Mouse (Mus musculus): Measurements from ENCODE around the gene A630001G21Rik.
A peak's percentile ranks its signal among the peaks of the same experiment; 100 is the strongest.

The A630001G21Rik gene

DNA sequence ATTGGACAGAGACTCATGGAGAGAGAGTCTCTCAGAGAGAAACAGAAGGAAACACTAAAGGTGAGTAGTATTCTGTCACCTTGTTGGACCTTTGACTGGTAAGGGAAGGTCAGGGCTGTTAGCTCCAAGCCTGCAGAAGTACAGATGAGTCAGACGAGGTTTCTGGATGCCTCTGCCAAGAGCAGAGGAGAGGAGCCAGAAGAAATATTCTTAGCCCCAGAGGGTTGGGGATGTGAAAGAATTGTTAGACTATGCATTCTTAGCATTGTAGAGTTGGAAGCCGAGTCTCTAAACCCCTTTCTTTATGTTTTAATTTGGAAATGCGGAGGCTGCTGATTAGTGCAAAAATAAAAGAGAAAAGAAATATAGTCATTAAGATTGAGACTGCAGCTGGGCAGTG is 6.5 kb downstream of the A630001G21Rik start:
- DNase-seq (ENCODE audit: low spot score in 2 of 2), result no peak

DNA sequence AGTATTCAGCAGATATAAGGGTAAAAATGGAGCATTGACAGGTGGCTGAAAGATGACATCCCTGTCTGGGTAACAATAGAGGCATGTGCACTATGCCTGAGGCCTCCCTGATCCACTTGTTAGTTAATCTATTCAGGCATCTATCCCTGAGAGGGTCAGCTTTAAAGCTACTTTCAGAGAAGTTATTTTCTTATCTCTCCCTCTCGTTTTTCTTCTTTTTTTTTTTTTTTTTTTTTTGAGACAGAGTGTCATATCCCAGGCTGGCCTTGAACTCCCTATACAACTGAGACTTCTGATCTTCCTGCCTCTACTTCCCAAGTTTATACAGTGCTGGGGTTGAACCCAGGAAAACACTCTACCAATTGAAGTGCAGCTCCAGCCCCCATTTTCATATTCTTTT is 10.7 kb downstream of the A630001G21Rik start:
- DNase-seq (ENCODE audit: low spot score in 2 of 2), result no peak

DNA sequence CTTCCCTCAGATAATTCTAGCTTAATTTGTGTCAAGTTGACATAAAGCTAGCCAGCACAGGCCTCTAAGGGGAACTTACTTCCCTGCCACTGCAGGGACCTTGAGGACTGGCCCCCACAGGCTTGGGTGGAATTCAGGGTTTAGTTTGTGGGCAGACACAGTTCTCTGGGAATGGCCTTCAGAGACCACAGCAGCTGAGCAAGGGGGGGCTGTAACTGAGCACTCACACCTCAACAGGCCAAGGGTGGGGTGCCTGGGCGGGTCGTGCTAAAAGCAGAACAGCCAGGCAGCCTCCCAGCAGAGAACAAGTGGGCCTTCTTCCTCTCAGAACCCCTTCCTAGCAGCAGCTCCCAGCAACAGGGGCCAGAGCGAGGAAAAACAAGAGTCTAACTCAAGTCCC is 12.3 kb downstream of the A630001G21Rik start:
- no peak for DNase-seq (ENCODE audit: low spot score in 2 of 2)

DNA sequence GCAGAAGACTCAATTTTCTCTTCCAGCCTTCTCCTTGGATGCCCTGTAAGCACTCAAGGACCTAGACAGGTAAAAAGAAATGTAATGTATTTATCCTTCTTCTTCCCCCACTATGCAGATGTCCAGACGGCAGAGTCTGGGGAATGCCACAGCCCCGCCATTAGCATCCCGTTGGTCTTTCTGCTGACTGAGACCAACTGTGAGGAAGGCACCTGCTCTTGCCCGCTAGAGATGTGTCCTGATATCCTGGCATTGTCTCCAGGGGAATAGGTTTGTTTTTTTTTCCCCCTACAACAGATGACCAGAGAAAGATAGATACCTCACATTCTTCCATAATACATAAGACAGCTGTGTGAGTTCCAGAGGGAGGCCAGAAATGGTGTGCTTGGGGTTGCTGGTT is 14.2 kb downstream of the A630001G21Rik start:
- DNase-seq (ENCODE audit: low spot score in 2 of 2), result no peak

DNA sequence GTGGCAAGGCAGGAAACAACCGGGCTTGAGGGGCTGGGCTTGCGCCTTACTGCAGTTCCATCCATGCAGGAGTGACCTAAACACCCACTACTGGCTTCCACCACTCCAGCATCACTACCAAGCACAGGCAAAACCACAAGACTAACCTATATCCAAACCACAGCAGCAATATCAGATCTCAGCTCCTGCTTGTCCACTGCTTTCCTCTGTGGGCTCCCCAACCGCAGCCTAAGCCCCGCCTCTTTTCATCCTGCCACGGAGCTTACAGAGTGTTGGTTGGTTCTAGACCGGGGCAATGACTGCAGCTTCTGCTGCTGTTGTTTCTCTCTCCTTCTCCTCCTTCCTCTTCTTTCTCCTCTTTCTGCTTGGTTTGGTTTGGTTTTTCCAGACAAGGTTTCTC is 15.1 kb downstream of the A630001G21Rik start:
- no peak for DNase-seq (ENCODE audit: low spot score in 2 of 2)

DNA sequence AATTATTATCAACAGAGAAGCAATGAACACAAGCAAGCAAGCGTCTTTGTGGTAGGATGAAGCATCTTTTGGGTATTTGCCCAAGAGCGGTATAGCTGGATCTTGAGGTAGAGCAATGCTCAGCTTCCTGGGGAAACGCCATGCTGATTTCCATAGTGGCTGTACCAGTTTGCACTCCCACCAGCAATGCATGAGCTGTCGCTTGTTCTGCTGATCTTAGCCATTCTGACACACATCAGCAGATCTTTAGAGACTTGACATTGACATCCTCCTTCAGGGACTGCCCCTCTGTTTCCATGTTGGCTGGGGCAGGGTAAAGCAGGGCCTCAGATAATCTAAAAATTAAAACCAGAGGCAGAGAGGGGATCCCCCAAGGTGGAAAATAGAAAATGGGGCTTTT is 16.8 kb downstream of the A630001G21Rik start:
- no peak for DNase-seq (ENCODE audit: low spot score in 2 of 2)

DNA sequence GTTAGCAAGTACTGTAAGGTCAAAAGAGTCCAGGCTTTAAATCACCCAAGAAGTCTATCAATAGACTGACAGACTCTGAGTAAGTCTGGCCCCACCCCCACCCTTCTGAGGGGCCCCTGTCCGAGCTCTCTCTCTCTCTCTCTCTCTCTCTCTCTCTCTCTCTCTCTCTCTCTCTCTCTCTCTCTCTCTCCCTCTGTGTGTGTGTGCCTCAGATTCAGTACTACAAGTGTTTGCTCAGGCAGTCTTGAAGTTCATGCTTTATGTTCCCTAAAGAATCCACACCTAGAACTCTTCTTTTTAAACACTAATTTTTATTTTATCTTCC is 19.5 kb downstream of the A630001G21Rik start:
- DNase-seq (ENCODE audit: low spot score in 2 of 2), result no peak

DNA sequence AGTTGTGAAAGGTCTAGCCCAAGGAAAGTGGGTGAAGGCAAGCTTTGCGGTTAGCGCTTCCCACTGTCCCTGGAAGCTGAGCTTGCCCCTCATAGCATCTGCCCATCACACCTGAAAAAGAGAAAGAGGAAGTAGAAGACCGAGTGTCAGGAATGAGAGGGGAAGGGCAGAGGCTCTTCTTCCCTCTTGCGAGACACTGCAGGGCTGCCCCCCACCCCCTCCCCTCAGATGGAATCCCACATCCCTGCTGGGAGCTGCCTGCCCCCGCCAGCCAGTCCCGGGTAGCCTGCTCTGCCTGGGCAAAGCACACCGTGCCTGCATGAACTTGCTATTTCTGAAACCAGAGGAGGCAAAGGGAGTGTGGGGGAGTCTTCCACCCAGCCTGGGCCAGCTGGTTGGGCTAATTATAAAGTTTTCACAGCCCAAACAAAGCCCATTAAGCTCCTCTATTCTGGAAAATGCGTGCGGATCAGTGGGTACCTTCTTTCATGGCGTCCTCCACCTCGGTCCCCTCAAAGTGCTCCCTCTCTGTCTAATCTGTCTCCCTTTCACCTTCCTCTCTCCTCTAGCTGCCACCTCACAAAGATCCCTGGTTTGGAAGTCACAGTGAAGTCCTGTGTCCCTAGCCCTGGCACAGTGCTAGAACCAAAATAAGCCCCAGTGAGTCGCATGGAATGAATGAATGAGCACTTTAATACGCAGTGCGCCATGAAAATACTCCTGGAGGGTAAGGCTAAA is 20.0 kb downstream of the A630001G21Rik start:
- peak in 1 of 2 experiments; percentile 27 for DNase-seq (ENCODE audit: low spot score in 2 of 2)

DNA sequence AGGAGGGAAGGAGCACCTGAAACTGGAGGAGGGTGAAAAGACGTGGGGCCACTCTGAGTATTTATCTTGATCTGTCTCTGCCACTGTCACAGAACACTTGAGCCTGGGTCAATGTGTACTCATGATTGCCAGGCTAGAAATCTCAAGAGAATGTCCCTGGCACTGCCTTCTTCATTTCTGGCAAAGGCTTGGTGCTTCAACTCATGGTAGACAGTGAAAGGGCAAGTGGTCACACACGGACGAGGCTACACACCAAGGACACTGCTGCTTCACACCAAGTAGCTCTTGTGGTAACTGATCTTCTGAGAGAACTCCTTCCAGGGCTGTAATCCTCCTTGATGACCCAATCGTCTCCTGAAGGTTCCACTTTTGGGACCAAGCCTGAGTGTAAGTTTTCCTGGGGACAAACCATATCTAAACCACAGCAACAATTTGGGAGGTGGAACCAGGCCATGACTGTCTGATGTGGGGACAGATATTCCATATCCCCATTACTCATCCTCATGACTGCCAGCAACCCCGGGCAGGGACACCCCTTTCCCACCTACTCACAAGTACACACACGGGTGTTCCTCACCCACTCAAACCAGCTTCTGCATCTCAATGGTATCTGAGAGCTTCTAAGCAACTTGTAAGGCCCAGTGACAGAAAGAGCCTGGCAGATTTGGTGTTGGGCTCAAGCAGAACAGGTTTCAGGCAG is 20.8 kb downstream of the A630001G21Rik start:
- DNase-seq (ENCODE audit: low spot score in 2 of 2), result no peak

DNA sequence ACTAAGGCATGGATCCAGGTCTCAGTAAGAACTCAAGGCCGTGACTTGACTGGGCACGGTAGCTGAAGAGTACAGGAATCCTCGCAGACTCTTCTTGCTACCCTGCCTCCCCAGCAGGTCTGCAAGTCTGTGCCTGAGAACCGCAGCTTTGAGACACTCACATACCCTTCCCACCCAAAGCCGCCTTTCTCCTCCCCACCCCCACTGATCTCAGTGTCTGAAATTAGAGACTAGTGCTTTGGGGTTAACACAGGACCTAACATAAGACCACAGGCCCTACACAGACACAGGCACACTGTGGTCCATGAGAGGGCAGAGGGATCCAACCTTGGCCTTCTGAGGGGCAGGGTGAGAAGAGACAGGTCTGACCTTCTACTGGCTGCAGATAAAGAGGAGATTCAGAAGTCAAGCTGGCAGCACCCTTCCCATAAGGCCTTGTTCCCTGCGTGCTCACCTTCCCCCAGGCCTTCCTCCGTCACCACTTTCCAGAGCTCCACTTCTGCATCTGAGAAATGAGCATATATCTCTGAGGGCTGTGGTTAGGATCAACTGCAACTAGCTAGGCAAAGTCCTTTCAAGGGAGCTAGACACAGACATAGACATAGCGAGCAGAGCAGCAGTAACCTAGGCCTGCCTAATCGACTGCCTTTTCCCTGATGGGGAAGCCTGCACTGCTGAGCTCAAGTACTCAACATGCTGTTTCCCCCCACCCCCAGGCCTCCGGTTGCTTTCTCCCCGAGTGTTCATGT is 26.3 kb downstream of the A630001G21Rik start:
- no peak for DNase-seq (ENCODE audit: low spot score in 2 of 2)

DNA sequence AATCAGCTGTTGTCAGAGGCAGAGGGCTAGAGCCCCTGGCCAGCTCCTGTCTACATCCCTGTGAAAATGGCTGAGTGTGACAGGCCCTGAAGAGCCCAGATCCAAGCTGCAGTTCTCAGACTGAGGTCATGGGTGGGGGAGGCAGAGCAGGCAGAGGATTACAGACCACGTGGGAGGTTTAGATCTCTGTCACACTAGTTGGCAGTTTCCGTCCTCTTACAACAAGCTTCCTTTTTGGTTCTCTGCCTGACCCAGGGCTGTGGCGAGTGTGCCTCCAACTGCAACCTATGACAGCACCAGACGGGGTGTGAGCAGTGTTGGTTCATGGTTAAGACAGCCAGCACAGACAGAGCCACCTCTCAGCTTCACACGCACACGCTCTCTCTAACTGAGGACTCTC is 26.9 kb downstream of the A630001G21Rik start:
- peak in 1 of 2 experiments; percentile 32 for DNase-seq (ENCODE audit: low spot score in 2 of 2)

DNA sequence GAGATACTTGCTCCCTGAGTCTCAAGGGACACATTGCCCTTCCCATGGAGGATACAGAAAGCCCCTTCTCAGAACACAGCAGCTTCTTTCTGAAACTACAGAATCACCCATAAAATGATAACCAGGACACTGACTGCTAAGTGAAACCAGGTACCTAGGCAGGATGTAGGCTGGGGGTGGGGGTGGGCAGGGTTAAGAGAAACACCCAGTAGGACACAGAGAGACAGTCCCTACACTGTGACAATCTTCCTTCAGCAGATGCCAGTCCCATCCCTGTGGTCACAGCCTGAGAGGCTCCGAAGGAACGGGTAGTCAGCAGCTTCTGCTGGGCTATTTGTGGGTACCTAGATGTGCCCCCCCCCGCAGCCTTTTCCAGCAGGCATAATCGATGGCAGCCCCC is 27.8 kb downstream of the A630001G21Rik start:
- DNase-seq (ENCODE audit: low spot score in 2 of 2), result no peak

DNA sequence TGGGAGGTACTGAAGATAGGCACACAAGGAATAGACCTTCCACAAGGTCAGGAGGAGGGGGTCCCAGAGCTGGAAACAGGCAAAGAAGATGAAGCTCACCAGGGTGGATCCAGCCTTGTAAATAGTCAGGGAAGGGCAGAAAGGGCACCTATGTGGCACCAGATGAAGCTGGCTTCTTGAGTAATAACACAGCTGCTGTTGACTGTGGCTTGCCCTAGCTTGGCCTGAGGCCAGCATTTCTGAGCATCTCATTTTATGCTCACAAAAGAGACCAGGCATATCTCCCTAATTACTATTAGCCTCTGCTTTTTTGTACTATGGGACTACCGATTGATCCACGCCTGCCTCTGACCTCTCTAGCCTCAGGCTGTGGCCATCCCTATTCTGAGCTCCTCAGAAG is 28.6 kb downstream of the A630001G21Rik start:
- no peak for DNase-seq (ENCODE audit: low spot score in 2 of 2)

DNA sequence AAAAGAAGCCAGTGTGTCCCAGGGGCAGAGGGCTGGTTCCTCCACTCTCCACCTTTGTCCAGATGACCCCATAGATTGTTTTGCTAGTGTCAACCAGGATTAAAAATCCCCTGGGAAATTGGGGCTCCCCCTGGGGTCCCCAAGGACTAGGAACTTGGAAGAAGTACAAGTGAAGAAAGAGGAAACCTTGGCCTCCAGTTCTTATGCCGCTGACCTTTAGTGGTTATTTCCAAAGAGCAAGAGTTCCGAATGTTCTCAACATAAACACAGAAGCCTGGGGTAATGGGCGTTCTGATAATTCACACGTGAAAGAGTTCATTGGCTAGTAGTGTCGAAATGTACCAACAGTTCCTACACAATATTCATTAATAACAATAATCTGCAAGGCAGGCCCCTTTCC is 31.9 kb downstream of the A630001G21Rik start:
- DNase-seq (ENCODE audit: low spot score in 2 of 2), result no peak

DNA sequence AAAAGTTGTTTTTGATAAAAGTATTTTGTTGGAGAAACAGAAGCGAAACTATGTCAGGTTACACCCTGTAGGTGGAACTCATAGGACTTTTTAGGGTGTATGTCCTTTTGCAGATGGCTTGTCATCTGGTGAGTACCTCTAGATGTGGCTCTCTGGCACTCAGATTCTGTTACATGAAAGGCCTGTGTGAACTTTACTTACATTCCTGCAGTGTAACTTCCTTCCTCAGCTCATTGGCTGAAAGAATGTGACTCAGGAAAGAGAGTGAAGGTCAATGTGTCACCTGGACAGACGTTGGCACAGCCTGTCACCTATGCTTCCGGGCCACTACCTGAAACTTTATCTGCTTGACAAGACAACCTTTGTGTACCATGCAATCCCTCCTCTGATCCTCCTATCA is 33.9 kb downstream of the A630001G21Rik start:
- no peak for DNase-seq (ENCODE audit: low spot score in 2 of 2)

DNA sequence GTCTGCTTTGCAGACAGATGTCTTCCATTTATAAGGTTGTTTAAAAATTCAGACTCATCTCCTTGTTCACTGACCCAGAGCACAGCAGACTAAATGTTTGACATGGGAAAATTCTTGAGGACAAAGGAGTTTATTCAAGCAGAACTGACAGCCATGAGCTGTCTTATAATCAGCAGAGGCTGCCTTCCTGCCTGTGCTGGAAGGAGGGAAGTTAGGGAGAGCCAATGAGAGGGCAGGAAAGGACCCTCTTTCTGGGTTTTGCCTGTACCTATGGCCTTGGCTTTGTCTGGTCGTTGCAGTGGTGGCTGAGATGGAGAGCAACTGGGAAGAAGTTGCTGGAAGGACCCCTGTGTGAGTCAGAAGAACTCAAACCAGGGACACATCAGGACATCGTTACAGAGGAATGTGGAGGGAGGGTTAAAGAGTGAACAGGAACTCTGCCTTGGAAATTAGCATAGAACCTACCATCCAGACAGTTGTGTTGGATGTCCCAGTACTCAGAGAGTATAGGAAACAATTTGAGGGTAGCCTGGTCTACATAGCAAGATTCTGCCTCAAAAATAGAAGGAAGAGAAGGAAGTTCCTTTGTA is 35.4 kb downstream of the A630001G21Rik start:
- DNase-seq (ENCODE audit: low spot score in 2 of 2), result no peak

DNA sequence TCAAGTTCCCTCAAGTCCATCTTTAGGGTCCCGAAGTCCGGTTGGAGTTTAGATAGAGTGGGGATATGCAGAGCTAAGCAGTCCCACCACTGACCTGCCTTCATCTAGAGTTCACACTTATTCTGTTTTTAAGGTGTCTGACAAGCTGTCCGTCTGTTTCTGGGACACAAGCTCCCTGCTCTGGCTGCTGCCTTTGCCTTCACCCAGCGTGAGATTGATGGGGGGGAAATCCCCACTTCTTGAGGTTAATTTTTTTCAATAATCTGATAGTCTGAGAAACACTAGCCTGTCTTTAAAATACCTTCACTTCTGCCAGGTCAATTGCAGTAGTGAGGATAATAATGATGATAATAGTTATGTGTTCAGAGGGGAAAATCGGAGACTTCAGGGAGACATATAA is 36.1 kb downstream of the A630001G21Rik start:
- DNase-seq (ENCODE audit: low spot score in 2 of 2), result no peak

DNA sequence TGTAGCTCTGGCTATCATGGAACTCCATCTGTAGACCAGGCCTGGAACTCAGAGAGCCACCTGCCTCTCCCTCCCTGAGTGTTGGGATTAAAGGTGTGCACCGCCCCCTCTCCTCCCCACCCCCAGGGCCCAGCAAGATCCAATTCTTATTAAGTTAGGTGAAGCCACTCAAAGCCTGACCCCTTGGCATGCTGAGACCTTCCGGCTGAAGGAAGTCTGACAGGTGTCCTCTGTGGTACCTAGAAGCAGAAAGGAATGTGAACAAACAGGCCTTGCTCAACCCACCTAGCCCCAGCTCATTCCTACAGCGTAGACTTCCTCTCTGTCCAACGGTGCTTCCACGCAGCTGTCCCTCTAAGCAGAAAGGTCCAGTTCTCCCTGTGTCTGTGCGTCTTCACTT is 37.5 kb downstream of the A630001G21Rik start:
- DNase-seq (ENCODE audit: low spot score in 2 of 2), result no peak

DNA sequence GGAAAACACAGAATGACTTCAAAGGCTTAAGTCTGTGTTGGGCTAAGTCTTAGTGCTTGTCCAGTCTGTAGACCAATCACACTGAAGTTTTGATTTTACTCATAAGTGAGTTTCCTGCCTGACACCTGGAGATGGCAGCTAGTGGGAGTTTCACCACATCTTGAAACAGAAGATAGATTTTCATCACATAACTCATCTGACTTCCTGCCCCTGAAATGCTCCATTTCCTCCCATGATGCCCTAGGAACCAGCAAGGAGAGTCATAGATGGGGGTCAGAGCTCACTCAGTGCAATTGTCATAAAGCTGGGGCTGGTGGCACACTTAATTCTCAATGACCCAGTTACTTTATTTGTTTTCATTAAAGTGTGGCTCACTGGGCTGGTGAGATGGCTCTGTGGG is 38.6 kb downstream of the A630001G21Rik start:
- DNase-seq (ENCODE audit: low spot score in 2 of 2), result no peak

DNA sequence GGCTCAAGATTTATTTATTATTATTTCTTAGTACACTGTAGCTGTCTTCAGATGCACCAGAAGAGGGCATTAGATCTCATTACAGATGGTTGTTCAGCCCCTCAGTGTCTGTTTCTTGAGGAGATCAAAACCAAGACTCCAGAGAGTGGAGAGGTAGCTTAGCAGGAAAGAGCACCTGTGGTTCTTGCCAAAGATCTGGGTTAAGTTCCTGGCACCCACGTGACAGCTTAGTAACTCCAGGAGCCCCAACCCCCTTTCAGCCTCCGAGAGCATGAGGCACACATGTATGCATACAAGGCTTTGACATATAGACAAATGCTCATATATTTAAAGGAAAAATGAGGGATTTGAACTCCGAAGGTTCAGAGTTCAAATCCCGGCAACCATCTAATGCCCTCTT is 39.4 kb downstream of the A630001G21Rik start:
- no peak for DNase-seq (ENCODE audit: low spot score in 2 of 2)

DNA sequence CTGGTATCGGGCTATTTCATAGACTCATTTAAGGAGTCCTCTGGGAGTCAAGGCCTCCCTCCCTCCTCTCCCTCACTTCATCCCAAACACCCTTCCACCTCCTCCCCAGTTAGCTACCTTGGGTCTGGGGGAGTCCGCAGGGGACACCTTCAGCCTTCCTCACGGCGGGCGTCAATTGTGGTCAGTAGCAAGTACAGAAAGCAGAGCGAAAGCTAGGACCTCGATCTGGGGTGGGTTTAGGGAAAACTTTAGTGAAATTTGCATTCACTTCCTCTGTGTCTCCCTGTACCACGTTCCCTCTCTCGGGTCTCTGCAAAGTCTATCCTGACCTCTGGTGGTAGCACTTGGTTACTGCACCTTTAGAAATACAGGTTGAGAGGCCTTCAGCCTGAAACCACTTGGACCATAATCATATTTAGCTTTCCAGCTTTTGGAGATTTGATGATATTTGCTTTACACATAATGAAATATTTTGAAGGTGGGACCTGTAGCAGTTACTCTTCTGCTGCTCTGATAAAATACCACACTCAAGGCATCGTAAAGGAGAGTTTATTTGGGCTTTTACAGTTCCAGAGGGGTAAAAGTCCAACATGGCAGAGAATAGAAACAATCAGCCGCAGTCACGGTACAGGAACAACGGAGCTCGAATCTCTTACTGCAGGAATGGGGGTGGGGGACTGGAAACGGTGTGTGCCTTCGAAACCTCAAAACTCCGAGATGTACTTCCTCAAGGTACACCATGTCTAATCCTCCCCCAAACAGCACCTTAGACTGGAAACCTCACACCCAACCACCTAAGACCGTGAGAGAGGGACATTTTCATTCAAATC is 41.9 kb downstream of the A630001G21Rik start:
- DNase-seq (ENCODE audit: low spot score in 2 of 2), result peak; percentile 78 to 80
